Mouse (Mus musculus) midbrain, embryonic 12.5 days (tissue): ENCODE measurements at regions not wholly inside any gene's neighbourhood (a gene's known extent, or its start where the extent isn't known, plus 50 kb on each side); places are given as distances from the start of the nearest gene placed in this dataset.

Source experiments
- ATAC-seq: fragments of 200-750 bp; cut with Nextera tagmentation; 2 replicates; pipeline ENCODE4 v1.8.0; 2017; ENCODE audit warnings: low read depth, moderate TSS enrichment, moderate library complexity; ENCODE audit not compliant: low FRiP score
- H3K27ac ChIP-seq: fragments of 300-500 bp; sonication (generic); replicated peaks from 2 replicates; pipeline ENCODE4 v1.5.1; 2016; ENCODE audit warnings: mild to moderate bottlenecking
- H3K27me3 ChIP-seq: fragments of 300-500 bp; sonication (generic); 2 replicates; pipeline ENCODE4 v1.6.1; 2016; ENCODE audit warnings: mild to moderate bottlenecking
- H3K36me3 ChIP-seq: fragments of 300-500 bp; sonication (generic); 2 replicates; pipeline ENCODE4 v1.6.1; 2016
- H3K4me1 ChIP-seq: fragments of 300-500 bp; sonication (generic); 2 replicates; pipeline ENCODE4 v1.6.1; 2016
- H3K4me2 ChIP-seq: fragments of 300-500 bp; sonication (generic); replicated peaks from 2 replicates; pipeline ENCODE4 v1.6.1; 2016; ENCODE audit warnings: mild to moderate bottlenecking, moderate library complexity
- H3K4me3 ChIP-seq: fragments of 300-500 bp; sonication (generic); 2 replicates; pipeline ENCODE4 v1.5.1; 2016; ENCODE audit warnings: mild to moderate bottlenecking
- H3K9ac ChIP-seq: fragments of 300-500 bp; sonication (generic); replicated peaks from 2 replicates; pipeline ENCODE4 v1.6.1; 2016; ENCODE audit warnings: mild to moderate bottlenecking, moderate library complexity
- H3K9me3 ChIP-seq: fragments of 300-500 bp; sonication (generic); 2 replicates; pipeline ENCODE4 v1.6.1; 2016; ENCODE audit warnings: mild to moderate bottlenecking
- WGBS: fragments of 180-500 bp; shearing (Covaris S2); methylation state at CpG from one replicate; pipeline ENCODE4 v1.1.7; 2016; 5-methylcytosine and 5-hydroxymethylcytosine counted together

DNA sequence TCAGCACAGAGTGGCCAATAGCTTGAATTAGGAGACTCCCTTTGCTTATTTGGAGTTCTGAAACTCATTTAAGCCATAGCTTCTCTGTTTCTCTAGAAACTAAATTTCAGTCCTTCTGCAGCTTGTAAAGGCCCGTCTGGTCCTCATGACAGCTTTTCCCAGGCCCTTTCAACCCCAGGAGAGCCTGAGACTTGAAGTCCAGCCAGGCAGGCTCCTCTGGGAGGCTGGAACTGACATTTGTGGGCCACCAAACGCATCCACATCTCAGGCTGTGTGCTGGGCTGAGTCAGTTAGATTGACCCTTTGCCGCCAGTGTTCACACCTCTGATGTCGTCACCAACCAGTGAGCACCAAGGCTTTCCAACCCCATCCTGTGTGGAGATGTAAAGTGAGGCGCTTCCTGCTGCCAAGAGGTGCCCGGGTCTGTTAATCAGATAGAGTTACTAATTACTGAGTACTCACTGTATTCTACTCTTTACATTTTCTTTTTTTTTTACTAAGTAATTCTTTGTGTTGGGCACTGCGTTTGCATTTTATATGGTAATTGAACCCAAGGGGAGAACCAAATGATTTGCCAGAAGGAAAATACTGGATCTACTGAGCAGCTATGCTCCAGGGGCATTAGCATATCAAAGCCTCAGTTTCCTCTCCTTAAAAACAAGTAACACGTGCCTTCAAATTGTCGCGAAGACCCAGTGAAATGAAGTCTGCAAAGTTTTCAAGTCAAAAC, 207.0 kb downstream of the Snx19 start:
- Histone ChIP-seq H3K9ac (no peak overlapping the region), H3K4me1 (peaks cover 14% of the 10 kb centered on the region), H3K36me3 (no peaks in the 10 kb centered on the region), H3K9me3 (no peaks in the 10 kb centered on the region), H3K4me3 (no peak overlapping the region), H3K4me2 (no peak overlapping the region), H3K27ac (no peak overlapping the region), H3K27me3 (no peaks in the 10 kb centered on the region)
- WGBS: 54% methylated on average over 10 of the region's 10 CpGs
- 0 out of 2 replicates have a peak, but pooled peaks have one; percentile 38 for ATAC-seq

DNA sequence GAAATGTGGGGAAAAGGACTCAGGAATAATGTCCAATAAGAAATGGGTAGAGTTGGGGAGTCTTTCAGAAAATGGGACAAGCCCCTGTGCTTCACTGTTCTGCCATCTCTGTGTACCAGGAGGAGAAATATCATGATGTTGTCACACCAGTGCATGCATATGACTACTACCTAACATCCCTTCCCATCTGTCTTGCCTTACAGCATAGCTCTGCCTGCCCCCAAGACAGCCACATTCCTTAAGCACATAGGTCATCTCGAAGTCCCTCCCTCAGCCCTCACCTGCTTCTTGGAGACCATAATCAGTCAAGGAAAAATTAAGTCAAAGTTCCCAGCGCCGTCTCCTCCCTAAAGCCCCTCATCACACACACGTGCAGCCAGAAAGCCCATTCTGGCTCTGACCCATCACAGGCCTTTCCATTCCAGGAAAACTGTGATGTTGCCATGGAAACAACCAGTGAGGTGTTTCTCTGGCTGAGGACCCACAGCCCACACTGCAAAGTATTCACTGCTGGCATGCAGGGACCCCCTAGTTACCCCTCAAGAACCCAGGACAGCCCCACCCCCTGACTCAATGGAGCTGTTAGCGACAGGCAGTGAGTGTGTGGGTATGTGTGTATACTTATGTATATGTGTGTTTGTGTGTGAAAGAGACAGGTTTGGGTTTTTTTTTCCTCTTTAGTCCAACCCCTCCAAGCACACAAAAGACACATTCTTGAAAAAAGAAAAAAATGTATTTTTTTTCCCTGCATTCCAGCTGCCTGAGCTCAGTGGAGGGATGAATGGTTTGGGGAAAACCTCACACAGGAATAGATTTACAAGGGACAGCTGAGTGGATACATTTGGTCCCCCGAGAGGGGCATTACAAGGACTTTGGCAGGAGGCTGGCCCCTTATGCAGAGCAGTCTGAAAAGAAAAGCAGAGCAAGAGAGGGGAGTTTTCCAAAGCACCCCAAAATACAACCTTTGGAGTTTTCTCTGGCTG, 205.5 kb downstream of the Snx19 start:
- Histone ChIP-seq H3K9ac (no peak overlapping the region), H3K4me3 (no peak overlapping the region), H3K4me1 (peaks cover 14% of the 10 kb centered on the region), H3K27me3 (no peaks in the 10 kb centered on the region), H3K27ac (no peak overlapping the region), H3K36me3 (no peaks in the 10 kb centered on the region), H3K4me2 (no peak overlapping the region), H3K9me3 (no peaks in the 10 kb centered on the region)
- peak; percentile 47 for ATAC-seq
- 35% methylated on average over 6 of the region's 6 CpGs for WGBS

DNA sequence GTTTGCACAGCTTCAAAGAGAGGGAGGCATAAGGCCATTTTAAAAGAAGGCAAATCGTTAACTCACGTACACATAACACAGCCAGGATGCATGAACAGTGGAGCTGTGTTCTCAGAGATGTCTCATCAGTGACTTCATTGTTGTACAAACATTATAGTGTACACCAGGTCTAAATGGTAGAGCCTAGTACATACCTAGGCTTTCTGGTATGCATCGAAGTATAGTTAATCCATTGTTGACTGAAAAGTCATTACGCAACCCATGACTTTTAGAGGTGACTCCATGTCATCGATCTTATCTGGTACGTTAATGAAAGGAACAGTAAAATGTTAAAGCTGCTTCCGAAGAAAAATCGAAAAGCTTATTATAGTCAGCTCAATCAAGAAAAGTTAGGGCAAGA, 198.7 kb downstream of the Snx19 start:
- Histone ChIP-seq H3K27me3 (no peaks in the 10 kb centered on the region), H3K9me3 (no peaks in the 10 kb centered on the region), H3K4me3 (no peak overlapping the region), H3K27ac (no peak overlapping the region), H3K9ac (no peak overlapping the region), H3K36me3 (no peaks in the 10 kb centered on the region), H3K4me1 (no peaks in the 10 kb centered on the region), H3K4me2 (no peak overlapping the region)
- ATAC-seq: no peak
- WGBS: 96% methylated on average over 8 of the region's 8 CpGs

DNA sequence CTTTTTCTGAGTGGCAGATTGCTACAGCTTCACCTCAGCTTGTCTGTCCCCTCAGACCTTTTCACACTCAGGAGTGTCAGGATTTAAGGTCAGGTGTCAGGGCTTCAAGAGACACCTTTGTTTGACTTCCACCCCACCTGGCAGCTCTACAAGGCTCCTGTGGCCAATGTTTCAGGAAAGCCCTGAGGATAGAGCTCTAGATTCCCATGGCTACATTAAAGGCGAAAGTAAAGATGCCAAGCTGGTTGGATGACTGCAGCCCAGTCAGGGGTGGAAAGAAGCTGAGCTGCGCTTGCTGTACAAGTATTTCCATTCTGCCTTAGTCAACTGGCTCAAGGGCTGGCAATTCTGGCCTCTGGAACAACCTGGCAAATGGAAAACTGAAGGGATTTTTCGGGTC, 198.2 kb downstream of the Snx19 start:
- Histone ChIP-seq H3K9me3 (no peaks in the 10 kb centered on the region), H3K27me3 (no peaks in the 10 kb centered on the region), H3K9ac (no peak overlapping the region), H3K36me3 (no peaks in the 10 kb centered on the region), H3K4me1 (no peaks in the 10 kb centered on the region), H3K4me2 (no peak overlapping the region), H3K4me3 (no peak overlapping the region), H3K27ac (no peak overlapping the region)
- WGBS: 83% methylated on average over 3 of the region's 3 CpGs
- ATAC-seq: no peak

DNA sequence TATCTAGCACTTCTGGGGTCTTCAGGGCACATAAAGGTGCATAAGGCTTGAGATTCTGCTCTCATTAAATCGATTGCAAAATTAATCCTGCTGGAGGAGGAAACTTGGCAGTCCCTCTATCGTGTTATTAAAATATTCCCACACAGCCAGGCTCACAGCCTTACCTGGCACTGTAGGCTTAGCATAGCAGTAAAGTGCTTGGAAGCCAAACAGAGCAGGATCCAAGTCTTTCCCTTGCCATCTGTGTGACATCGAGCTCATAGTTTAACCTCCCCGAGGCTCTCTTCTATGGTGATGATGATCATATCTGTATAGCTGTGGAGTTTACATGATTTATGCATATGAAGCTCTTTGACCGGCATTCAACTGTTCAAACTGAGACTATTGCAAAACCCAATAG, 197.6 kb downstream of the Snx19 start:
- H3K9ac ChIP-seq: no peak overlapping the region
- no peak for ATAC-seq
- no peak overlapping the region for H3K27ac ChIP-seq
- no peaks in the 10 kb centered on the region for H3K27me3 ChIP-seq
- no peaks in the 10 kb centered on the region for H3K36me3 ChIP-seq
- no peak overlapping the region for H3K4me2 ChIP-seq
- WGBS: 89% methylated on average over 5 of the region's 5 CpGs
- no peak overlapping the region for H3K4me3 ChIP-seq
- no peaks in the 10 kb centered on the region for H3K9me3 ChIP-seq
- no peaks in the 10 kb centered on the region for H3K4me1 ChIP-seq

DNA sequence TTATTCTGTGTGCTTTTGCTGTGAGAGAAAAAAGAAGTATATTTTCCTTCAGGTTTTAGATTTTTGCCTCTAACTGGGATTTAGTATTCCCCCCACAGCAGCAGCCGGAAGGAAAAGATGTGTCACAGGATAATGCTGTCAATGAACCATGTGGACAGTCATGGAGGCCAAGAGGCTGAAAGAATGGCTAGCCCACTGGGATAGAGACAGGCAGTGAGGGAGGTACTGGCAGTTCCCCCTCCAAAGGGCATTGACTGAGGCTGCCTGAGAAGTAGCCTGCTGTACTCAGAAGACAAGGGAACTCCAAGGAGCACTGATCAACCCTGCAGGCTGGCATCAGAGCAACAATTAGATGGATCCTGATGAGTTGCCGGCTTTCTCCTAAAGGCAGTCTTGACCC, 192.4 kb downstream of the Snx19 start:
- ATAC-seq: no peak
- H3K9ac ChIP-seq: no peak overlapping the region
- no peaks in the 10 kb centered on the region for H3K9me3 ChIP-seq
- H3K27ac ChIP-seq: no peak overlapping the region
- H3K36me3 ChIP-seq: no peaks in the 10 kb centered on the region
- no peaks in the 10 kb centered on the region for H3K27me3 ChIP-seq
- 82% methylated on average over 2 of the region's 2 CpGs for WGBS
- no peaks in the 10 kb centered on the region for H3K4me1 ChIP-seq
- no peak overlapping the region for H3K4me3 ChIP-seq
- H3K4me2 ChIP-seq: no peak overlapping the region

DNA sequence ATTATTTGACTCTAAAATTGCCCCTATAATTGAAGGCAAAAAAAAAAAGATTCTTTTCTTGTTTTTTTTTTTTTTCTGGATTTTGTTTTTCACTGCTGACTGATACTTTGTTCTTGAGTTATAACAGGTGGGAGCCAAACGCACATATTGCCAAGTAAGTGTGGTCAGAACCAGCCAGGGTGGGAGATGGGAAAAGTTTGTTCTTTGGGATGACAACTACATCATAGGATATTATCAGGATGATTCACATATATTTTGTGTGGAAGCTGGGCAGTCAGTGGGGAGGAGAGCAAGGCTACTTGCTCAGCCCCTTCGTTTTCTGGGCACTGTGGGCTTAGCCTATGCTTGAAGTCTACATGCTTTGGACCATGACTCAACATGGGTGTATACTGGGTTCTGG, 191.3 kb downstream of the Snx19 start:
- no peaks in the 10 kb centered on the region for H3K9me3 ChIP-seq
- H3K36me3 ChIP-seq: no peaks in the 10 kb centered on the region
- no peak overlapping the region for H3K4me2 ChIP-seq
- H3K4me1 ChIP-seq: no peaks in the 10 kb centered on the region
- WGBS: 79% methylated on average over 2 of the region's 2 CpGs
- no peak overlapping the region for H3K4me3 ChIP-seq
- H3K27ac ChIP-seq: no peak overlapping the region
- H3K27me3 ChIP-seq: no peaks in the 10 kb centered on the region
- ATAC-seq: no peak
- no peak overlapping the region for H3K9ac ChIP-seq

DNA sequence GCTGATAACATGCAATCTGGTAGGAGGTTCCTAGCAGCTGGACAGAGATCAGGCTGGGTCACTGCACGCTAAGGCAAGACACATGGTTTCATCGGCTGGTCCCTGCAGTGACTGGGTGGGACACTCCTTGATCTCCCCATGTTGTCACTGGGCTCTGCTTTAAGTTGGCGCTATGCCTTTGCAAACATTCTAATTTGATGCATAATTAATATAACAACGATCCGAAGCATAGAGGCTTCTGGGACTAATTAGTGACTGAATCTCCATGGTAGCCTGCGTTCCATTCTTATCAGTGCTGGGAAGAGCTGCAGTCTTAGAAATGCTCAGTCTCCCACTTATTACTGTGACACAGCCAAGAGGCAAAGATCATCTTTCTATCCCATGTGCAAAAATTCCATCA, 186.8 kb downstream of the Snx19 start:
- H3K4me3 ChIP-seq: no peak overlapping the region
- H3K27me3 ChIP-seq: no peaks in the 10 kb centered on the region
- H3K9ac ChIP-seq: no peak overlapping the region
- ATAC-seq: no peak
- H3K36me3 ChIP-seq: no peaks in the 10 kb centered on the region
- WGBS: 81% methylated on average over 6 of the region's 6 CpGs
- no peak overlapping the region for H3K27ac ChIP-seq
- H3K9me3 ChIP-seq: no peaks in the 10 kb centered on the region
- H3K4me1 ChIP-seq: no peaks in the 10 kb centered on the region
- no peak overlapping the region for H3K4me2 ChIP-seq

DNA sequence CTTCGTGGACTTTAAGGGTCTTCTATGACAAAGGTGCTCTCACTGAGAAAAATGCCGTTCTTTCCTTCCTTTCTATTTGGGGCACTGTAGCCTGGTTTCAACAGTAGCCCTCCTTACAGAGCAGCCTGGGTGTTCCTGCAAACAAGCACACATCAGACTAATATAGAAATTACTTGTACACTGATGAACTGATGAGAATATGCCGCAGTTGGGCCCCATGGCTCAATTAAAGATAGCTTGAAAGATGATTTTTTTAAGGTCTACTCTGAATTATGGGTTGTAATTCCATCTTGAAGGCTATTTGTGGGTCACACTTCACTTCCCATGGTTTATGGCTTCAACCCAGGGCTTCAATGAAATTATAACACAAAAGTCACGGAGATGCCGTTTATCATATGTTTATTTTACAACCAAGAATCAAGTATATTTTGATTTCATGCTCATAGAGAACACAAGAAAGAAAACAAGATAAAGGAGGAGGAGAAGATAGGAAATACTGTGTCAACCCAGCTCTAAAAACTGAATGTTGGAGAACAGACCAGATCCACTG, 186.2 kb downstream of the Snx19 start:
- Histone ChIP-seq H3K9ac (no peak overlapping the region), H3K27ac (no peak overlapping the region), H3K36me3 (no peaks in the 10 kb centered on the region), H3K4me1 (no peaks in the 10 kb centered on the region), H3K4me2 (no peak overlapping the region), H3K4me3 (no peak overlapping the region), H3K9me3 (no peaks in the 10 kb centered on the region), H3K27me3 (no peaks in the 10 kb centered on the region)
- ATAC-seq: no peak
- 85% methylated on average over 5 of the region's 5 CpGs for WGBS

DNA sequence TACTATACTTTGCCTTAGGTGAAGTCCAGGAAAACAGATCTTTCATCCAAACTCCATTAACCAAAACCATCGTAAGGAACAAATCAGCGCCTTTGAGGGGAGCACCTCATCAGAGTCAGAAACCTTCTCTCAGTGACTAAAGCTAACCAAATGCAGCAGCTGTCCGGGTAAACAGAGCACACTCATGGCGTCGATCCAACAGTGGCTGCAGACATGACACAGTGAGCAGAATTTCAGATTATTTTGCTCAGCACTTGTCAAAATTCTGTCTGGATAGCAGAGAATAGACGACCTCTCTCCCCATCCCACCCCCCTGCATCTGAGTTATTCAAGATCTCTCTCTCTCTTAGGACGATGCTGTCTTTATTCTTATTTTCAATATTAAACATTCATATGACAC, 183.4 kb downstream of the Snx19 start:
- Histone ChIP-seq H3K4me2 (no peak overlapping the region), H3K9ac (no peak overlapping the region), H3K4me1 (no peaks in the 10 kb centered on the region), H3K4me3 (no peak overlapping the region), H3K9me3 (no peaks in the 10 kb centered on the region), H3K27ac (no peak overlapping the region), H3K36me3 (no peaks in the 10 kb centered on the region), H3K27me3 (no peaks in the 10 kb centered on the region)
- WGBS: 81% methylated on average over 7 of the region's 7 CpGs
- no peak for ATAC-seq

DNA sequence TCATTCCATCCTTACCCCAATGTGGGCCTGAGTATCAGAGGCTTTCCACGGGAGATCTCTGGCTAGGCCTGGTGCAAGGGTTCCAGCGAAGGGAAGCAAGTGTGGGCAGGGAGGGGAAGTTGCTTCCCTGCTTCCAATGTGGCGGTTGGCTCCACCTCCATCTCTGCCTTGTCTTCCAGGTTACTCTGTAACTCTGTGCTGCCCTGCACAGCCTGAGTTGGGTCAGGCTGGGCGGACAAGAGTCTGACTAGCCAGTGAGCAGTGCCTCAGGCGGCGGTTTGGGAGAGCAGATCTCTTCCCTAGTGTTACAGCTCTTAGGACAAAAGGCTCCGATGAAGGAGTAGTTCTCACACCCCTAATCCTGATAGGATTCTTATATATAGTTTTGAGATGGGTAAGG, 172.8 kb downstream of the Snx19 start:
- no peak for ATAC-seq
- 68% methylated on average over 7 of the region's 7 CpGs for WGBS
- H3K9ac ChIP-seq: no peak overlapping the region
- no peaks in the 10 kb centered on the region for H3K27me3 ChIP-seq
- no peaks in the 10 kb centered on the region for H3K4me1 ChIP-seq
- no peak overlapping the region for H3K27ac ChIP-seq
- no peaks in the 10 kb centered on the region for H3K36me3 ChIP-seq
- H3K4me2 ChIP-seq: no peak overlapping the region
- no peaks in the 10 kb centered on the region for H3K9me3 ChIP-seq
- no peak overlapping the region for H3K4me3 ChIP-seq

DNA sequence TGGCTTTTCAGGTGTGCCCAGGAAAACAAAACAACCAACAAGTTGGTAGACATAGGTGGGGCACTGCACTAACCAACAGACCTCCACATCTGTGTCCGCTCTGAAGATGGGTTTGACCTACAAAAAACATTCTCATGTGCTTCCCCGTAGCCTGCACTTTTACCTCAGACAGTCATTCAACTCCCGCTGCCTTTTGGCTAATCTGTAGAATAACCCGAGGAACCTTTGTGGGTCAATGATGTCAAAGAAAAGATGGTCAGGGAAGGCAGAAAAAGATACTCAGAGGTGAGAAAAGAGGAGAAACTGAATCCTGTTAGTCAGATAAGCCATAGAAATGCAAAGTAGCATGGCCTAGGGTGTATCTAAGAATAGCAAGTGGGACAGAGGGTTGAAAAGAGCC, 170.8 kb downstream of the Snx19 start:
- 30% methylated on average over 4 of the region's 4 CpGs for WGBS
- no peak overlapping the region for H3K4me2 ChIP-seq
- no peaks in the 10 kb centered on the region for H3K27me3 ChIP-seq
- H3K27ac ChIP-seq: no peak overlapping the region
- H3K4me1 ChIP-seq: no peaks in the 10 kb centered on the region
- no peak overlapping the region for H3K4me3 ChIP-seq
- H3K9ac ChIP-seq: no peak overlapping the region
- H3K36me3 ChIP-seq: no peaks in the 10 kb centered on the region
- no peaks in the 10 kb centered on the region for H3K9me3 ChIP-seq
- no peak for ATAC-seq
